Mouse (Mus musculus): ENCODE data around the gene Junb. TPM values are rescaled to one million over a fixed set of nuclear protein-coding genes. Genes with fewer than 3 reads are reported as not detected.
A peak's percentile ranks its signal among the peaks of the same experiment; 100 is the strongest.

The Junb gene
- total RNA-seq (2014; rRNA removed) (29.5 and 45.6 TPM in 2 replicates), polyA plus RNA-seq (2012; rRNA removed) (12.3 and 17.9 TPM in 2 replicates)

DNA sequence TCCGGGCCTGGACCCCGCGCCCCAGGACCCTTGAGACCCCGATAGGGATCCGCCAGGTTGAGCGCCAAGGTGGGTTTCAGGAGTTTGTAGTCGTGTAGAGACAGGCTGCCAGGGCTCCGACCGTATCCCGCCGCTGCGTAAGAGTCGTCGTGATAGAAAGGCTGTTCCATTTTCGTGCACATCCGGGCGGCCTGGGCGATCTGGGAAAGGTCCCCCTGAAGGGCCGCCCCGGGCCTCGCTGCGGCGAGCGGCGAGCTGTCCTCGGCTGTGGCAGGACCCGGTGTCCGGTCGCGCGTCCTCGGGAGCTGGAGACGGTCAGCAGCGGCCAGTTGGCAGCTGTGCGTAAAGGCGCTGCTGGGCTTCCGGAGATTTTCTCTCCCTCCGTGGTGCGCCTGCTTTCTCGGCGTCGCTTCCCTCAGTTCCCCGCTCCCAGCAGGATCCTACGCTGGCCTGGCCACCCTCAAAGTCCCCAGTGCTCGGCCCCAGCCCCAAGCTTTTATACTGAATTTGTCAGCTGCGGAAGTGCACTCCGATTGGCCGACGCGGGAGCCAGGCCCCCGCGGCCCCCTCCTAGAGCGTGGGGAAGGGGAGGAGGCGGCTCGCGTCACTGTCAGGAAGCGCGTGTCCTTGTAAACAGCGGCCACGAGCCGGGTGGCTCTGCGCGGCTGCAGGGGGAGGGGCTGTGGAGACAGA is at the start of gene Junb:
Gene Junb, minus strand, starts transcription at position 471 of the 693 bp plus-strand sequence.
- DNase-seq (ENCODE audit: extremely low read depth, low read depth, low spot score), result peak; percentile 87
- under 1% methylated on average over 63 of the region's 63 CpGs for WGBS
- Histone ChIP-seq H3K4me3 (ENCODE audit: insufficient read depth, low read depth, low read length) (peak within 1 kb of the TSS; percentile 93), H3K27ac (replicated peaks; ENCODE audit: insufficient read depth, low read depth, low read length) (peak within 1 kb of the TSS; percentile 99), H3K9ac (ENCODE audit: low read depth, low read length) (peak within 1 kb of the TSS; percentile 92), H3K79me2 (ENCODE audit: control insufficient read depth, insufficient read depth, low read length) (peaks cover 10% of the 10 kb centered on the region; the same call in 1 of the 2 replicates), H3K4me1 (ENCODE audit: control insufficient read depth, insufficient read depth, low read length) (peaks cover 22% of the 10 kb centered on the region), H3K36me3 (ENCODE audit: control insufficient read depth, insufficient read depth, low read length) (no peaks in the 10 kb centered on the region), H3K27me3 (ENCODE audit: control insufficient read depth, insufficient read depth, low read length) (no peaks in the 10 kb centered on the region)
- TF ChIP-seq POLR2A (IDR thresholded peaks at IDR 0.05; ENCODE audit: extremely low read depth, insufficient read depth, low read length) (peak; percentile 100), CTCF (IDR thresholded peaks at IDR 0.05; ENCODE audit: low read depth, low read length) (no peak)

DNA sequence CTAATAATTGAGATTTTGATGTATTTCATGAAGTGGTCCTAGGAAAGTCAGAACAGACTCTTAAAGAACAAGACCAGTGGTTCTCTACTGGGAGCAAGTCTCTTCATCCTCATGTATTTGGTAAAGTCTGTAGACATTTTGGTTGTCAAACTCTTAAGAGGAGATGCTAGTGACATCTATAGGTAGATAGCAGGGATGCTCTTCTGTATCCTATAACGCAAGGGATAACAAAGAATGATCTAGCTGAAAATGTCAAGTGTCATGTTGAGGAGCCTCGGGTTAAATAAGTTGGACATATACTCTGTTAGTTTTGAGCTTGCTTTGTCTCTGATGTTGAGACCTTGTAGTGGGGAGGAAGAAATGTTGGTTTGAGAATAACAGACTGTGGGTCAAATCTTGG is 49.4 kb upstream of the Junb start:
- TF ChIP-seq CTCF (IDR thresholded peaks at IDR 0.05; ENCODE audit: low read depth, low read length) (no peak), POLR2A (IDR thresholded peaks at IDR 0.05; ENCODE audit: extremely low read depth, insufficient read depth, low read length) (no peak)
- Histone ChIP-seq H3K4me3 (ENCODE audit: insufficient read depth, low read depth, low read length) (peak overlapping the region; percentile 75; the same call in 1 of the 2 replicates), H3K27ac (replicated peaks; ENCODE audit: insufficient read depth, low read depth, low read length) (0 out of 2 replicates have a peak overlapping the region, but pooled peaks have one; percentile 14), H3K9ac (ENCODE audit: low read depth, low read length) (peak overlapping the region; percentile 38), H3K36me3 (ENCODE audit: control insufficient read depth, insufficient read depth, low read length) (peaks cover 13% of the 10 kb centered on the region), H3K79me2 (ENCODE audit: control insufficient read depth, insufficient read depth, low read length) (peaks cover 28% of the 10 kb centered on the region), H3K27me3 (ENCODE audit: control insufficient read depth, insufficient read depth, low read length) (no peaks in the 10 kb centered on the region), H3K4me1 (ENCODE audit: control insufficient read depth, insufficient read depth, low read length) (peaks cover 33% of the 10 kb centered on the region)
- 5% methylated on average over 2 of the region's 2 CpGs for WGBS
- DNase-seq (ENCODE audit: extremely low read depth, low read depth, low spot score), result no peak

- under 1% methylated on average over 13 of the region's 13 CpGs for whole genome bisulfite sequencing
- peaks cover 13% of the 10 kb centered on the region for H3K36me3 ChIP-seq (ENCODE audit: control insufficient read depth, insufficient read depth, low read length)
- H3K27me3 ChIP-seq (ENCODE audit: control insufficient read depth, insufficient read depth, low read length), result no peaks in the 10 kb centered on the region
- peak; percentile 63; the same call in 1 of the 2 replicates for TF ChIP-seq POLR2A (IDR thresholded peaks at IDR 0.05; ENCODE audit: extremely low read depth, insufficient read depth, low read length)
- no peak for TF ChIP-seq CTCF (IDR thresholded peaks at IDR 0.05; ENCODE audit: low read depth, low read length)
- peak overlapping the region; percentile 83 for H3K9ac ChIP-seq (ENCODE audit: low read depth, low read length)
- peaks cover 29% of the 10 kb centered on the region for H3K4me1 ChIP-seq (ENCODE audit: control insufficient read depth, insufficient read depth, low read length)
- peak overlapping the region; percentile 75 for H3K4me3 ChIP-seq (ENCODE audit: insufficient read depth, low read depth, low read length)
- peak overlapping the region; percentile 85 for H3K27ac ChIP-seq (replicated peaks; ENCODE audit: insufficient read depth, low read depth, low read length)
- DNase-seq (ENCODE audit: extremely low read depth, low read depth, low spot score), result peak; percentile 85
- peaks cover 28% of the 10 kb centered on the region for H3K79me2 ChIP-seq (ENCODE audit: control insufficient read depth, insufficient read depth, low read length)
Observed at GRCm38 (mm10) chr8:85027516-85027855, 49.0 kb upstream of the Junb start.

- Histone ChIP-seq H3K79me2 (ENCODE audit: control insufficient read depth, insufficient read depth, low read length) (peaks cover 33% of the 10 kb centered on the region), H3K36me3 (ENCODE audit: control insufficient read depth, insufficient read depth, low read length) (peaks cover 13% of the 10 kb centered on the region), H3K4me3 (ENCODE audit: insufficient read depth, low read depth, low read length) (peak within 1 kb of the TSS; percentile 75), H3K9ac (ENCODE audit: low read depth, low read length) (peak within 1 kb of the TSS; percentile 83), H3K27me3 (ENCODE audit: control insufficient read depth, insufficient read depth, low read length) (no peaks in the 10 kb centered on the region), H3K27ac (replicated peaks; ENCODE audit: insufficient read depth, low read depth, low read length) (peak within 1 kb of the TSS; percentile 85), H3K4me1 (ENCODE audit: control insufficient read depth, insufficient read depth, low read length) (peaks cover 24% of the 10 kb centered on the region)
- DNase-seq (ENCODE audit: extremely low read depth, low read depth, low spot score), result peak; percentile 92
- WGBS, result under 1% methylated on average over 73 of the region's 75 CpGs
- TF ChIP-seq POLR2A (IDR thresholded peaks at IDR 0.05; ENCODE audit: extremely low read depth, insufficient read depth, low read length) (peak; percentile 95), CTCF (IDR thresholded peaks at IDR 0.05; ENCODE audit: low read depth, low read length) (0 out of 2 replicates have a peak, but pooled peaks have one; percentile 7)
Observed at GRCm38 (mm10) chr8:85026670-85027515, 48.4 kb upstream of the Junb start, which contains the start of gene Trir. Gene Trir, plus strand, starts transcription at chr8:85026823.

- WGBS, result under 1% methylated on average over 30 of the region's 30 CpGs
- peak within 1 kb of the TSS; percentile 86 for H3K9ac ChIP-seq (ENCODE audit: low read depth, low read length)
- TF ChIP-seq CTCF (IDR thresholded peaks at IDR 0.05; ENCODE audit: low read depth, low read length) (no peak), POLR2A (IDR thresholded peaks at IDR 0.05; ENCODE audit: extremely low read depth, insufficient read depth, low read length) (no peak)
- peaks cover 21% of the 10 kb centered on the region for H3K4me1 ChIP-seq (ENCODE audit: control insufficient read depth, insufficient read depth, low read length)
- peak within 1 kb of the TSS; percentile 53 for H3K27ac ChIP-seq (replicated peaks; ENCODE audit: insufficient read depth, low read depth, low read length)
- no peaks in the 10 kb centered on the region for H3K27me3 ChIP-seq (ENCODE audit: control insufficient read depth, insufficient read depth, low read length)
- H3K4me3 ChIP-seq (ENCODE audit: insufficient read depth, low read depth, low read length), result peak within 1 kb of the TSS; percentile 94
- peaks cover 10% of the 10 kb centered on the region for H3K36me3 ChIP-seq (ENCODE audit: control insufficient read depth, insufficient read depth, low read length)
- H3K79me2 ChIP-seq (ENCODE audit: control insufficient read depth, insufficient read depth, low read length), result peaks cover 33% of the 10 kb centered on the region
- DNase-seq (ENCODE audit: extremely low read depth, low read depth, low spot score), result peak; percentile 95
Observed at GRCm38 (mm10) chr8:85025098-85025932, 46.8 kb upstream of the Junb start, which contains the start of gene Asna1. Gene Asna1, minus strand, starts transcription at chr8:85025281.

All from liver, adult 2 months (tissue).